ENCODE assay signal across 9 mouse cellular contexts in genomic region chr1:167337463-167338095, GRCm38 (mm10). TPM values are rescaled to one million over a fixed set of nuclear protein-coding genes. Genes with fewer than 3 reads are reported as not detected.
DNase-seq lines count a peak whose midpoint lies in the region; ATAC-seq and TF ChIP-seq lines count a peak whose summit lies in the region.
"Had no signal": no experiment of that assay in that cellular context is flagged by ENCODE, and none has a peak within 500 bp of the region (broad histone marks: within the 10 kb centered on the region; RNA-seq: fewer than 3 reads in every experiment).

No protein-coding gene starts in this region.

- TF ChIP-seq EP300 in CH12.LX (IDR thresholded peaks at IDR 0.05; ENCODE audit: low read length) = peak; percentile 83

- TF ChIP-seq CTCF in CH12.LX (conservative IDR thresholded peaks at IDR 0.05 in 1 of 2, IDR thresholded peaks at IDR 0.05 in 1 of 2; ENCODE audit: low read depth in 2 of 2, low read length in 2 of 2) = peak; percentile 83 to 94

- no peak overlapping the region for H3K9ac ChIP-seq in CH12.LX (ENCODE audit: insufficient read depth, low read depth)
- H3K9ac ChIP-seq in embryonic facial prominence, embryonic 14.5 days (ENCODE audit: low read depth, low read length) = no peak overlapping the region
- H3K9ac ChIP-seq: limb, embryonic 15.5 days had no signal

- H3K4me3 ChIP-seq in CH12.LX (replicated peaks in 1 of 3; ENCODE audit: low read depth in 2 of 3, low read length in 2 of 3, poor library complexity in 1 of 3) = no peak overlapping the region
- H3K4me3 ChIP-seq in embryonic facial prominence, embryonic 14.5 days (ENCODE audit: low read depth, low read length) = no peak overlapping the region
- H3K4me3 ChIP-seq: limb, embryonic 15.5 days had no signal

- dilution Hi-C loops in CH12.LX (cut with MboI; ENCODE audit: extremely low pct_ligation_motif_present, extremely low pct_unique_long_range_greater_than_20kb, low sequenced_read_pairs) = no loop called here

- intact Hi-C loops in heart, postnatal 10 days (cut with DNase I) = loop anchor here (1.0 to 10.0 kb wide), 2 partner anchors 117 to 593 kb away; no protein-coding TSS in a partner anchor

- ATAC-seq in embryonic facial prominence, embryonic 14.5 days (ENCODE audit: low read depth) = peak; percentile 71; the same call in 1 of the 2 replicates

- H3K27me3 ChIP-seq in CH12.LX (replicated peaks) = no peaks in the 10 kb centered on the region
- peaks cover 6% of the 10 kb centered on the region for H3K27me3 ChIP-seq in embryonic facial prominence, embryonic 14.5 days (replicated peaks; ENCODE audit: control insufficient read depth, insufficient read depth, low read length)

- H3K4me1 ChIP-seq in CH12.LX (ENCODE audit: control insufficient read depth in 1 of 2, insufficient read depth in 2 of 2) = peaks cover 8 to 22% of the 10 kb centered on the region in 2 experiments
- H3K4me1 ChIP-seq in embryonic facial prominence, embryonic 14.5 days (ENCODE audit: control insufficient read depth, insufficient read depth, low read length) = no peaks in the 10 kb centered on the region
- H3K4me1 ChIP-seq: limb, embryonic 15.5 days had no signal

- H3K36me3 ChIP-seq in CH12.LX (replicated peaks in 1 of 2; ENCODE audit: control insufficient read depth in 1 of 2, insufficient read depth in 1 of 2, low read length in 1 of 2) = peaks cover 6 to 29% of the 10 kb centered on the region in 2 experiments
- H3K36me3 ChIP-seq in embryonic facial prominence, embryonic 14.5 days (ENCODE audit: control insufficient read depth, insufficient read depth, low read length) = peaks cover 13% of the 10 kb centered on the region; the same call in 1 of the 2 replicates

- in situ Hi-C loops in CH12.LX (cut with MboI; ENCODE audit: low pct_ligation_motif_present, low pct_unique_long_range_greater_than_20kb, low sequenced_read_pairs) = loop anchor here (5.0 kb wide), 1 partner anchor 105 kb away; no protein-coding TSS in a partner anchor

- whole genome bisulfite sequencing in embryonic facial prominence, embryonic 14.5 days = 10% methylated on average over 12 of the region's 12 CpGs

- no peaks in the 10 kb centered on the region for H3K79me2 ChIP-seq in CH12.LX (replicated peaks; ENCODE audit: control insufficient read depth, extremely low read depth, insufficient read depth, poor library complexity, severe bottlenecking)

- peak; percentile 89 for DNase-seq in CH12.LX (ENCODE audit: extremely low read depth)
- peak; percentile 87 to 88 for DNase-seq in adrenal gland, postnatal 36 days
- DNase-seq in embryonic facial prominence, embryonic 14.5 days (ENCODE audit: low spot score) = peak; percentile 88
- DNase-seq in heart, postnatal 10 days = peak; percentile 87 to 94
- DNase-seq in layer of hippocampus, adult 8-10 months (ENCODE audit: low spot score in 2 of 2) = peak; percentile 77 to 96
- DNase-seq in lung, postnatal 25 days (ENCODE audit: low spot score) = peak; percentile 82
- peak; percentile 76 for DNase-seq in retina, postnatal 7 days (ENCODE audit: low read depth, low spot score)
- peak; percentile 72 to 73 for DNase-seq in urinary bladder, adult 18-20 months (ENCODE audit: low spot score in 2 of 2)

- no peak for TF ChIP-seq POLR2A in CH12.LX (IDR thresholded peaks at IDR 0.05; ENCODE audit: low read depth, low read length)

- peak; percentile 84 for TF ChIP-seq RAD21 in CH12.LX (IDR thresholded peaks at IDR 0.05; ENCODE audit: low read depth, low read length)

- peak overlapping the region; percentile 68 for H3K4me2 ChIP-seq in CH12.LX (ENCODE audit: insufficient read depth, low read depth, poor library complexity, severe bottlenecking)
- H3K4me2 ChIP-seq in embryonic facial prominence, embryonic 14.5 days (ENCODE audit: low read depth, low read length) = no peak overlapping the region
- H3K4me2 ChIP-seq: limb, embryonic 15.5 days had no signal

- H3K9me3 ChIP-seq in CH12.LX (replicated peaks; ENCODE audit: low read length) = no peaks in the 10 kb centered on the region
- no peaks in the 10 kb centered on the region for H3K9me3 ChIP-seq in embryonic facial prominence, embryonic 14.5 days (ENCODE audit: control insufficient read depth, low read length)
- H3K9me3 ChIP-seq: limb, embryonic 15.5 days had no signal

- peak overlapping the region; percentile 24; the same call in 1 of the 2 replicates for H3K27ac ChIP-seq in CH12.LX (ENCODE audit: insufficient read depth, low read depth)
- no peak overlapping the region for H3K27ac ChIP-seq in embryonic facial prominence, embryonic 14.5 days (replicated peaks; ENCODE audit: low read depth, low read length)
- H3K27ac ChIP-seq: limb, embryonic 15.5 days had no signal

TF ChIP-seq in CH12.LX, 34 proteins besides CTCF, POLR2A, EP300 and RAD21 (continues in another document):
- TF ChIP-seq KAT2A (IDR thresholded peaks at IDR 0.05; ENCODE audit: insufficient replicate concordance, low read length) (no peak), IRF4 (IDR thresholded peaks at IDR 0.05; ENCODE audit: low read depth, low read length) (peak; percentile 75), USF2 (conservative IDR thresholded peaks at IDR 0.05; ENCODE audit: low read depth, low read length) (no peak), PAX5 (IDR thresholded peaks at IDR 0.05; ENCODE audit: low read length) (no peak), TBP (conservative IDR thresholded peaks at IDR 0.05; ENCODE audit: low read depth, low read length) (0 out of 2 replicates have a peak, but pooled peaks have one; percentile 19), JUN (IDR thresholded peaks at IDR 0.05; ENCODE audit: insufficient read depth, low read depth, low read length) (no peak), MEF2A (IDR thresholded peaks at IDR 0.05; ENCODE audit: borderline replicate concordance, low read depth, low read length) (peak; percentile 47), NRF1 (IDR thresholded peaks at IDR 0.05; ENCODE audit: low read depth, low read length) (no peak), TCF12 (IDR thresholded peaks at IDR 0.05; ENCODE audit: low read depth, low read length) (0 out of 2 replicates have a peak, but pooled peaks have one; percentile 33), MAX (IDR thresholded peaks at IDR 0.05; ENCODE audit: low read length) (0 out of 2 replicates have a peak, but pooled peaks have one; percentile 20), ZKSCAN1 (IDR thresholded peaks at IDR 0.05; ENCODE audit: borderline replicate concordance, low read depth, low read length) (no peak), RCOR1 (conservative IDR thresholded peaks at IDR 0.05; ENCODE audit: low read depth, low read length) (peak; percentile 48; the same call in 1 of the 2 replicates), CHD1 (IDR thresholded peaks at IDR 0.05; ENCODE audit: low read depth, low read length) (no peak), HCFC1 (IDR thresholded peaks at IDR 0.05; ENCODE audit: low read depth, low read length) (no peak; the same call in none of the 2 replicates), SIN3A (IDR thresholded peaks at IDR 0.05; ENCODE audit: low read length) (peak; percentile 65), GABPA (IDR thresholded peaks at IDR 0.05; ENCODE audit: insufficient replicate concordance, low read depth, low read length) (no peak), ELF1 (IDR thresholded peaks at IDR 0.05; ENCODE audit: low read depth, low read length) (no peak), BHLHE40 (IDR thresholded peaks at IDR 0.05; ENCODE audit: low read depth, low read length) (no peak; the same call in 1 of the 2 replicates), MAFK (IDR thresholded peaks at IDR 0.05; ENCODE audit: insufficient replicate concordance, low read length) (no peak), E2F4 (IDR thresholded peaks at IDR 0.05; ENCODE audit: insufficient replicate concordance, low read depth, low read length) (0 out of 2 replicates have a peak, but pooled peaks have one; percentile 46), ZNF384 (IDR thresholded peaks at IDR 0.05; ENCODE audit: low read depth, low read length) (peak; percentile 5; the same call in 1 of the 2 replicates), UBTF (IDR thresholded peaks at IDR 0.05; ENCODE audit: low read depth, low read length) (no peak), MXI1 (IDR thresholded peaks at IDR 0.05; ENCODE audit: low read depth, low read length) (peak; percentile 52; the same call in 1 of the 2 replicates)

RNA-seq across cellular contexts. Expression of gene Aldh9a1, which starts 12.2 kb away (rescaled TPM):
- total RNA-seq in CH12.LX (2012; rRNA removed) (26.2 and 28.8 TPM in 2 replicates), CH12.LX (2014; rRNA removed) (31.2 and 35.2 TPM in 2 replicates)
- 79.7 TPM in 2 replicates for polyA plus RNA-seq in CH12.LX (2012; ENCODE audit: insufficient read length, low read depth)
- total RNA-seq in adrenal gland, postnatal 36 days (2021) = 10 to 100 TPM; 63.5 to 87.4 TPM
- polyA plus RNA-seq in embryonic facial prominence, embryonic 14.5 days (2014; fragmentation: Nextera tagmentation; extraction: Ambion mirVana) = 40.7 and 48.6 TPM in 2 replicates
- total RNA-seq in heart, postnatal 10 days (2021) = 10 to 100 TPM; 29.1 to 34.2 TPM
- total RNA-seq in layer of hippocampus, adult 8-10 months (2022) = 10 to 100 TPM; 26.6 to 33.8 (median 32.2) TPM

RNA-seq across cellular contexts. Expression of gene Tmco1, which starts 29.4 kb away (rescaled TPM):
- total RNA-seq in CH12.LX (2012; rRNA removed) (80.6 and 87.0 TPM in 2 replicates), CH12.LX (2014; rRNA removed) (153 and 168 TPM in 2 replicates)
- polyA plus RNA-seq in CH12.LX (2012; ENCODE audit: insufficient read length, low read depth) = 92.8 and 127 TPM in 2 replicates
- total RNA-seq in adrenal gland, postnatal 36 days (2021) = 100 to 1,000 TPM; 148 to 170 TPM
- polyA plus RNA-seq in embryonic facial prominence, embryonic 14.5 days (2014; fragmentation: Nextera tagmentation; extraction: Ambion mirVana) = 80.6 and 90.0 TPM in 2 replicates
- 10 to 100 TPM; 84.6 to 94.3 TPM for total RNA-seq in heart, postnatal 10 days (2021)
- 10 to 100 TPM; 44.8 to 62.1 (median 51.2) TPM for total RNA-seq in layer of hippocampus, adult 8-10 months (2022)

RNA-seq across cellular contexts. Expression of gene Uck2, which starts 52.5 kb away (rescaled TPM):
- total RNA-seq in CH12.LX (2012; rRNA removed) (235 and 254 TPM in 2 replicates), CH12.LX (2014; rRNA removed) (312 and 363 TPM in 2 replicates)
- 323 and 392 TPM in 2 replicates for polyA plus RNA-seq in CH12.LX (2012; ENCODE audit: insufficient read length, low read depth)
- 10 to 100 TPM; 60.6 to 65.0 TPM for total RNA-seq in adrenal gland, postnatal 36 days (2021)
- 54.8 and 56.2 TPM in 2 replicates for polyA plus RNA-seq in embryonic facial prominence, embryonic 14.5 days (2014; fragmentation: Nextera tagmentation; extraction: Ambion mirVana)
- 10 to 100 TPM; 55.1 to 56.9 TPM for total RNA-seq in heart, postnatal 10 days (2021)
- total RNA-seq in layer of hippocampus, adult 8-10 months (2022) = 10 to 100 TPM; 34.8 to 37.7 (median 36.7) TPM

RNA-seq across cellular contexts. Expression of gene Mgst3, which starts 56.1 kb away (rescaled TPM):
- 1.0 and 1.4 TPM in 2 replicates for total RNA-seq in CH12.LX (2012; rRNA removed)
- not detected in 2 replicates for total RNA-seq in CH12.LX (2014; rRNA removed)
- polyA plus RNA-seq in CH12.LX (2012; ENCODE audit: insufficient read length, low read depth) = not detected in 2 replicates
- 100 to 1,000 TPM in 1 of 2 experiments, 10 to 100 TPM in 1; 68.8 to 100 TPM for total RNA-seq in adrenal gland, postnatal 36 days (2021)
- polyA plus RNA-seq in embryonic facial prominence, embryonic 14.5 days (2014; fragmentation: Nextera tagmentation; extraction: Ambion mirVana) = 74.7 and 86.9 TPM in 2 replicates
- total RNA-seq in heart, postnatal 10 days (2021) = 100 to 1,000 TPM; 191 to 207 TPM
- total RNA-seq in layer of hippocampus, adult 8-10 months (2022) = 10 to 100 TPM; 67.6 to 74.1 (median 67.9) TPM
